Mouse (Mus musculus) bone marrow macrophage, adult 2 months (primary cell): ENCODE measurements at regions not wholly inside any gene's neighbourhood (a gene's known extent, or its start where the extent isn't known, plus 50 kb on each side); places are given as distances from the start of the nearest gene placed in this dataset.

Experiments used
- CTCF ChIP-seq: IDR thresholded peaks from 2 replicates; pipeline ENCODE4 v1.5.1; 2012; ENCODE audit warnings: low read depth, mild to moderate bottlenecking, low read length, moderate library complexity
- POLR2A ChIP-seq: IDR thresholded peaks from 2 replicates; pipeline ENCODE4 v1.6.1; 2012; ENCODE audit warnings: mild to moderate bottlenecking, low read depth, low read length, borderline replicate concordance

GRCm38 (mm10) chr10:37221730-37222129 is 83.0 kb upstream of the Marcks start:
- no peak for TF ChIP-seq CTCF
- no peak for TF ChIP-seq POLR2A
